Mouse (Mus musculus) left cerebral cortex, adult 9 months (tissue): ENCODE data around the gene Tnnc1.

Source experiments
- DNase-seq, 2 experiments: peaks; one replicate each; pipeline ENCODE4 v3.0.0; 2022; ENCODE audit warnings: low spot score in 2 of 2

Tnnc1 gene

DNA sequence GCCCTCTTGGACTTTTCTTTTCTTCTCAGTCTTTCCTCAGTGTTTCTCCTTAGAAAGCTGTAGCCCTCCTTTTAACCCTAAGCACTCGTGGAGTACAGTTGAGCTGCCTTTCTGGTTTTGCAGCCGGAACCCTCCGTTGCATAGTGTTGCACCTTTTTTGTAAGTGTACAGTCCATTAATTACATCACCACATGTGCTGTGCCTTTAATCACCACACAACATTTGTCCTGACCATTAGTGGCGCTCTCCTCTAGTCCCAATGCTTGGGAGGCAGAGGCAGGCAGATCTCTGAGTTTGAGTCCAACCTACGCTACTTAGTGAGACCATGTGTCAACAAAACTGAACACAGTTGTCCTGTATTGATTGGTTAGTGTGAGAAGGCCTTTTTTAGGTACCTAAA lies 44.0 kb downstream of the Tnnc1 start:
- no peak for DNase-seq

GRCm38 (mm10) chr14:31258476-31259050 lies 50.5 kb downstream of the Tnnc1 start:
- no peak for DNase-seq

DNA sequence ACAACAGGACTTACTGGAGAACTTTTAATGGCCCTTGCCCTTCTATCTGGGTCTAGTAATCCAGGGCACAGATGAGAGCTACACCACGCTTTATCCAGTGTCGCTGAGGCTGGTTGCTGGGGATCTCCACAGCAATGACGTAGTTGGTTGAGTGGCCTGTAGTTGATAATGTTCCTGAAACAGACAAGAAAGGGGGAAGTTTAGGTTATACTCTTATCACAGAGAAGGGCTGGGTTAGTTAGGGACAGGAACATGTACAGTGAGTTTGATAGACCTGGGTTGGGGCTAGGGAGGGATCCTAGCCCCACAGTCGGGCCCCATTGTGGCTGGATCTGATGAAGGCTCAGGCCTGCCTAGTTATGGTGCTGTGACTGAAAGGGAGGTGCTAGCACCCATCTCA lies 52.3 kb downstream of the Tnnc1 start:
- no peak for DNase-seq

DNA sequence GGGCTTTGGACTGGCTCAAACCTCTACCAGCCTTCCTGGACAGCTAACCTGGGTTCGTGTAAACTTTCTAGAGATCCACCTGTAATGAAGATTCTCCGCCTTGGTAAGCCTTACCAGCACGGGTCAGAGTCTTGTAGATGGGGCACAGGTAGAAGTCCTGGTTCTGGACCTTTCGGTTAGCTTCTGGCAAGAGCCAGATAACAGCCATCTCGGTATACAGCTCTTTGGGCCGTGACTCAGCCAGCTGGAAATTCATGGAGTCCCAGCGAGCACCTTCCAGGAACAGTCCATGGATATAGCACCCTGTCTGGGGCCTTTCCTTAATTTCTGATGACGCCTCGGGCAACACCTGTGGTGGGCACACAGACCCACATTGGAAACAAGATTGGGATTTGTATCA lies 52.8 kb downstream of the Tnnc1 start:
- no peak for DNase-seq
